Mouse (Mus musculus): ENCODE measurements around the gene March11. TPM values are rescaled to one million over a fixed set of nuclear protein-coding genes. Genes with fewer than 3 reads are reported as not detected.

Gene March11
- polyA plus RNA-seq (2012; rRNA removed) = 0.08 and 0.10 TPM in 2 replicates

GRCm38 (mm10) chr15:26308629-26309230 lies at the start of gene March11:
March11 (plus strand) TSS chr15:26309048.

Measured in colon, adult 2 months (tissue).